Mouse (Mus musculus) embryonic facial prominence, embryonic 11.5 days (tissue): ENCODE results near the gene Nat8. TPM values are rescaled to one million over a fixed set of nuclear protein-coding genes. Genes with fewer than 3 reads are reported as not detected.
"Not testable (repeated sequence)": the region's sequence is repeated elsewhere in the genome, so short reads cannot be mapped to it uniquely, and the experiment has no call there.

Experiments used
- ATAC-seq: fragments of 200-750 bp; cut with Nextera tagmentation; replicated peaks from 2 replicates; pipeline ENCODE4 v1.8.0; 2017; ENCODE audit warnings: low read depth; ENCODE audit not compliant: insufficient number of reproducible peaks, low FRiP score, low TSS enrichment
- DNase-seq: peaks from one replicate; pipeline ENCODE4 v3.0.0-alpha.2; 2015; ENCODE audit warnings: low spot score
- H3K27ac ChIP-seq: fragments of 300-500 bp; sonication (generic); replicated peaks from 2 replicates; pipeline ENCODE4 v1.5.1; 2014; ENCODE audit warnings: mild to moderate bottlenecking, low read depth, low read length, control low read depth
- H3K27me3 ChIP-seq: fragments of 300-500 bp; sonication (generic); 2 replicates; pipeline ENCODE4 v1.6.1; 2014; ENCODE audit warnings: mild to moderate bottlenecking, low read length, moderate library complexity, mixed read lengths; ENCODE audit not compliant: control insufficient read depth, insufficient read depth
- H3K36me3 ChIP-seq: fragments of 300-500 bp; sonication (generic); replicated peaks from 2 replicates; pipeline ENCODE4 v1.6.1; 2014; ENCODE audit warnings: low read depth, mild to moderate bottlenecking, low read length, moderate library complexity, mixed read lengths; ENCODE audit not compliant: control insufficient read depth, insufficient read depth
- H3K4me1 ChIP-seq: fragments of 300-500 bp; sonication (generic); 2 replicates; pipeline ENCODE4 v1.6.1; 2014; ENCODE audit warnings: low read length, mixed read lengths; ENCODE audit not compliant: control insufficient read depth, insufficient read depth
- H3K4me2 ChIP-seq: fragments of 300-500 bp; sonication (generic); 2 replicates; pipeline ENCODE4 v1.6.1; 2014; ENCODE audit warnings: low read depth, mild to moderate bottlenecking, control low read depth, low read length, moderate library complexity
- H3K4me3 ChIP-seq: fragments of 300-500 bp; sonication (generic); 2 replicates; pipeline ENCODE4 v1.5.1; 2014; ENCODE audit warnings: low read depth, low read length, control low read depth
- H3K9ac ChIP-seq: fragments of 300-500 bp; sonication (generic); replicated peaks from 2 replicates; pipeline ENCODE4 v1.6.1; 2014; ENCODE audit warnings: mild to moderate bottlenecking, control low read depth, low read length
- H3K9me3 ChIP-seq: fragments of 300-500 bp; sonication (generic); replicated peaks from 2 replicates; pipeline ENCODE4 v1.6.1; 2016; ENCODE audit warnings: mild to moderate bottlenecking, low read length, inconsistent platforms, mixed read lengths; ENCODE audit not compliant: control insufficient read depth
- WGBS: fragments of 180-500 bp; shearing (Covaris S2); extraction: QIAGEN DNeasy Blood & Tissue Kit; methylation state at CpG from one replicate; pipeline ENCODE4 v1.1.7; 2014; 5-methylcytosine and 5-hydroxymethylcytosine counted together
- polyA plus RNA-seq: library from polyadenylated mRNA; unstranded; fragments of >200 nt; fragmentation: Nextera tagmentation; extraction: Ambion mirVana; gene quantifications from 2 replicates; pipeline ENCODE4 v1.2.1, GENCODE M21; 2014

Nat8 gene
- polyA plus RNA-seq, 1 experiment from 2014 or later: not detected

DNA sequence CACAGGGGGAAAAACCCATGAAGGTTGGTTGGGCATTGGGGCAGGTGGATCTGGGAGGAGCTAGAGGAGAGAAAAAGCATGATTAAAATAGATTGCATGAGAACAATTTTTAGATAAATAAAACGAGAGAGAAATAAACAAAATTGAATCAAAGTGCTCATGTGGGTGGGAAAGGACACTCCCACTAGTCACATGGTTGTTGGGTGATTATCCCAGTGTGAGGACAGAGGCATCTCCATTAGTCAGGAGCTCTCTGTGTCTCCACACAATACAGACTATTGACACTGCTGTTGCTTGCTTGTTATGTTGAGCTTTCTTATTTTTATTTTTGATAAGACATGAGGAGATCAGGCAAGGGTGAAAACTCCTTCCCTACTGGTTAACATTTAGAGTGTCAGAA is 15.0 kb upstream of the Nat8 start:
- no peak overlapping the region for H3K27ac ChIP-seq
- no peaks in the 10 kb centered on the region for H3K27me3 ChIP-seq
- H3K9me3 ChIP-seq: no peaks in the 10 kb centered on the region
- no peak for DNase-seq
- ATAC-seq: no peak
- H3K9ac ChIP-seq: no peak overlapping the region
- H3K36me3 ChIP-seq: no peaks in the 10 kb centered on the region
- H3K4me1 ChIP-seq: no peaks in the 10 kb centered on the region
- WGBS: 53% methylated on average over 1 of the region's 1 CpGs
- no peak overlapping the region for H3K4me2 ChIP-seq
- H3K4me3 ChIP-seq: no peak overlapping the region

DNA sequence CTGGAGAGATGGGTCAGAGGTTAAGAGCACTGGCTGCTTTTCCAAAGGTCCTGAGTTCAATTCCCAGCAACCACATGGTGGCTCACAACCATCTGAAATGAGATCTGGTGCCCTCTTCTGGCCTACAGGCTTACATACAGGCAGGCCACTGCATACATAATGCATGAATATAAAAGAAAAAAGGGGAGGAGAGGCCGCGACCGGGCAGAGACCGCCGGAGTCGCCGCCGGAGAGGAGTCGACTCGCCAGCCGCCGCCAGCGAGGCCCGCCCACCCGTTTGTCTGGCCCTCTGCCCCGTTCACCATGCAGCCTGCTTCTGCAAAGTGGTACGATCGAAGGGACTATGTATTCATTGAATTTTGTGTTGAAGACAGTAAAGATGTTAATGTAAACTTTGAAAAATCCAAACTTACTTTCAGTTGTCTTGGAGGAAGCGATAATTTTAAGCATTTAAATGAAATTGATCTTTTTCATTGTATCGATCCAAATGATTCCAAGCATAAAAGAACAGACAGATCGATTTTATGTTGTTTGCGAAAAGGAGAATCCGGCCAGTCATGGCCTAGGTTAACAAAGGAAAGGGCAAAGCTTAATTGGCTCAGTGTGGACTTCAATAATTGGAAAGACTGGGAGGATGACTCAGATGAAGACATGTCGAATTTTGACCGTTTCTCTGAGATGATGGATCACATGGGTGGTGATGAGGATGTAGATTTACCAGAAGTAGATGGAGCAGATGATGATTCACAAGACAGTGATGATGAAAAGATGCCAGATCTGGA is 12.0 kb upstream of the Nat8 start:
- not testable (repeated sequence) for H3K9me3 ChIP-seq, H3K4me3 ChIP-seq, H3K4me1 ChIP-seq, H3K36me3 ChIP-seq, H3K4me2 ChIP-seq, ATAC-seq, H3K27ac ChIP-seq, H3K27me3 ChIP-seq, DNase-seq, H3K9ac ChIP-seq
- 70% methylated on average over 25 of the region's 25 CpGs for WGBS

DNA sequence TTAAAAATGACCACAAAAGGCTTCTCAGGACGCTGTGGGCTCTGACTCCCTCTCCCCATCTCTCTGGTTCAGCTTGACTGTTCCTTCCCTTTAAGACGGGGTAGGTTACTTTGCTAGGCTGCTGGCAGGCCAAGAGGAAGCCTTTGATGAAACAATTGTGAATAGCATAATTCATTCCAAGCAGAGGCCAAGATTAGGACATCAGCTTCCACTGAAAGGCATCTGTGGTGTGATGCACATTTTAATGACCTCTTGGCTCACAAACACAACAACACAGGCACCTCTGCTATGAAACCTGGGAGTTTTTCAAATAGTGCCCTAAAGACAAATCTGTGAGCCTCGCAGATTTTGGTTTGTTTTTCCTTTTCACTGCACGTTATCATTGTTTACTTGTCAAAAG is 8.1 kb upstream of the Nat8 start:
- no peaks in the 10 kb centered on the region for H3K9me3 ChIP-seq
- no peak overlapping the region for H3K4me2 ChIP-seq
- 36% methylated on average over 4 of the region's 4 CpGs for WGBS
- H3K27ac ChIP-seq: no peak overlapping the region
- no peaks in the 10 kb centered on the region for H3K4me1 ChIP-seq
- no peak overlapping the region for H3K4me3 ChIP-seq
- no peak for DNase-seq
- H3K27me3 ChIP-seq: no peaks in the 10 kb centered on the region
- ATAC-seq: no peak
- H3K36me3 ChIP-seq: no peaks in the 10 kb centered on the region
- no peak overlapping the region for H3K9ac ChIP-seq

DNA sequence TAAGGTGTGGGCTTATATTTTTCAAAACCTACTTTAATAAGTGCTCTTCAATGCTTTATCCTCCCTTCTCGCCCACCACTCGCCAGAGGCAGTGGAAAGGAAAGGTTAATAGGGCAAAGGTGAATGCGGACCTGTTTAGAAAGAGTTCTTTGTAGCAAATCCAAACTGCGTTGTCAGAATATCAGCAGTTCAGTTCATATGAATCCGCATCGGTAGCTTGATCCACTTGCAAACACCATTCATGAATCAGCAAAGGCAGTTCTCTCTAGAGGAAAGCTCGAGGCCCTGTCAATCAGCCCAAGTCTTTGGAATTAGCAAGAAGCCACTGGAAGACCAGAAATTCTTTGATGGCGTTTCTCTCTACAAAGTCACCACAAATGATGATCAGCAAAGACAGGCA is 6.8 kb upstream of the Nat8 start:
- DNase-seq (no peak), ATAC-seq (no peak)
- no peaks in the 10 kb centered on the region for H3K27me3 ChIP-seq
- H3K9me3 ChIP-seq: no peaks in the 10 kb centered on the region
- no peak overlapping the region for H3K4me3 ChIP-seq
- H3K4me2 ChIP-seq: no peak overlapping the region
- no peak overlapping the region for H3K27ac ChIP-seq
- 33% methylated on average over 8 of the region's 8 CpGs for WGBS
- no peaks in the 10 kb centered on the region for H3K4me1 ChIP-seq
- H3K36me3 ChIP-seq: no peaks in the 10 kb centered on the region
- no peak overlapping the region for H3K9ac ChIP-seq

DNA sequence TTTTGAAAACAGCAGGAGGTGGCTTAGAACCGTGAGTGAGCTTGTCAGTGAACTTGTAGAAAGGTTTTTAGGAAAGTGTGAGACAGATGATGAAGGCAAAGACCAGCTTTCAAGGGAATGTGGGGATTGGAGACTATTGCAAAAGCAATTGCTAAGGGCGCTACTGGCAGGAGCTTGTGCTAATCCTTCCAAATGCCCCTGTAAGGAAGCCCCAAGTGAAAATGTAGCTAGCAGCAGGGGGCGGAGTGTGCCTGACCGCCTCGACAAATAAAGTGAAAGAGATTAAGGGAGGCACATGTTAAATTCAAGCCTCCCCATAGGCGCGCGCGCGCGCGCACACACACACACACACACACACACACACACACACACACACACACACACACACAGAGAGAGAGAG is 5.4 kb upstream of the Nat8 start:
- H3K9ac ChIP-seq, H3K36me3 ChIP-seq, ATAC-seq, H3K9me3 ChIP-seq, H3K4me2 ChIP-seq, H3K27ac ChIP-seq, H3K4me1 ChIP-seq, H3K4me3 ChIP-seq, H3K27me3 ChIP-seq: not testable (repeated sequence)
- DNase-seq: peak; percentile 34
- WGBS: 29% methylated on average over 12 of the region's 12 CpGs

DNA sequence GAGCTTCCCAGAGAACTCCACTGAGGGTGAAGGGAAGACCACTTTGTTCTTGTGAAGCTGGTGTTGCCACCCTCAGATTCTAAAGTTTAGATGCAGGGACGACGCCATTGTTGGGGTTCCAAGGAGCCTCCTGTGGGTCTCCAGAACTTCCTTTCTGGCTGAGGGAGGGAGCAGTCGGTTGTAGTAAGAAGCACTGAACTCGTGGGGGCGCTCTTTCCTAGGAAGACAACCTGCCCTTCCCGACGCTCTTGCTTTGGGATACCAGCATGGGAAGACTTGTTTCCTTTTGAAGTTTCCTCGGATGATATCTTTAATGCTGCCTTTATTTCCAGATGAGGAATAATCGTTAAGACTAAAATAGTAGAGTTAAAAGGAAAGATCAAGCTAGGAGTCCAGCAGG is 4.9 kb upstream of the Nat8 start:
- H3K4me3 ChIP-seq, DNase-seq, ATAC-seq, H3K27me3 ChIP-seq, H3K4me1 ChIP-seq, H3K27ac ChIP-seq, H3K9ac ChIP-seq, H3K36me3 ChIP-seq, H3K4me2 ChIP-seq, H3K9me3 ChIP-seq: not testable (repeated sequence)
- WGBS: 14% methylated on average over 9 of the region's 9 CpGs

DNA sequence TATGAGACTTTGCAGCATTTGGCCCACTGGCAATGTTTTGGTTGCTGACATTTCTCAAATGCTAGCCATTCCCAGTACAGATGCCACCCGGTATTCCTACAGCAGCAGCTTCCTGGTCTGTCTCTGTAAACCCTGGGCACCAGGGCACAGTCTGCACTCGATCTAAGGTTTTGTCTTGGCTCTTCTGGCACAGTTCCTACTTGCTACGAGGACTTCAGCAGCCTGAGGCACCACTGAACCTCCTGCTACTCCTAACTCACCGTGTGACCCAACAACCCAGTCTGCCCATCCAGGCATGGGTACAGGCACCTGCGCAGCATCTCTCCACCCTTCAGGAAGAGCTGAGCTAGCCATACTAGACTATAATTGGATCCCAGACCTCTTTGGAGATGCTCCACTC is 4.2 kb upstream of the Nat8 start:
- H3K4me3 ChIP-seq, H3K27ac ChIP-seq, H3K27me3 ChIP-seq, H3K36me3 ChIP-seq, H3K4me2 ChIP-seq, H3K9ac ChIP-seq, H3K9me3 ChIP-seq, H3K4me1 ChIP-seq, ATAC-seq, DNase-seq: not testable (repeated sequence)
- WGBS: 85% methylated on average over 5 of the region's 5 CpGs

DNA sequence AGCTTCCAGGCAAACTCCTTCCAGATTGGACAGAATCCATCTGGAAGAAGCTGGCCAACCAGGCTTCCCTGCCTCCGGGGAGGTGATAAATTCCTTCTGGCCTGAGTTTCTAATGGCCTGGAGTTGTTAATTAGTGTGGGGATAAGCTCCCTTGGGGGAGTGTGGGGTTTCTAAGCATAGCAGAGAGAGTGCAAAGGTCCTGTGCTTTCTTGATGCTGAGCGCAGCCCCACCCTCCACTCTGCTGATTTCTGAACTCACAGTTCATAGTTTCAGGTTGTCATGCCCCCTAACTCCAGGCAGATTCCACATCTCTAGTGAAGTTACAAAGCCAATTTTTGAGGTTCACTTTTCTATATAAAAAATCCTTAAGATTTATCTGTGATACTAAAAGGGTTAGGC is 3.2 kb upstream of the Nat8 start:
- not testable (repeated sequence) for H3K4me2 ChIP-seq, H3K27ac ChIP-seq, H3K4me3 ChIP-seq, H3K9ac ChIP-seq, H3K4me1 ChIP-seq, H3K36me3 ChIP-seq, DNase-seq, H3K27me3 ChIP-seq, ATAC-seq, H3K9me3 ChIP-seq
- WGBS: 60% methylated on average over 1 of the region's 2 CpGs
